Mouse (Mus musculus) MEL (cell line): ENCODE results near the gene Pdcd6ip. TPM values are rescaled to one million over a fixed set of nuclear protein-coding genes. Genes with fewer than 3 reads are reported as not detected.
A peak's percentile ranks its signal among the peaks of the same experiment; 100 is the strongest.
"Not testable (repeated sequence)": the region's sequence is repeated elsewhere in the genome, so short reads cannot be mapped to it uniquely, and the experiment has no call there.

Experiments
- DNase-seq: peaks from one replicate; pipeline ENCODE4 v3.0.0; 2011; ENCODE audit warnings: low read depth, low spot score
- H3K27ac ChIP-seq: 2 replicates; pipeline ENCODE4 v1.5.1; 2012; ENCODE audit warnings: low read depth, mild to moderate bottlenecking, control low read depth, low read length, moderate library complexity; ENCODE audit not compliant: control insufficient read depth
- H3K27me3 ChIP-seq, 2 experiments: fragments of 150-350 bp in 1 of 2; sonication (generic) in 1 of 2; 2 replicates each; pipeline ENCODE4 v1.6.1; 2012; ENCODE audit warnings: low read length in 2 of 2, mild to moderate bottlenecking in 2 of 2, improper control_type of control experiment in 1 of 2, moderate library complexity in 1 of 2; ENCODE audit not compliant: insufficient read depth in 2 of 2, control insufficient read depth in 1 of 2
- H3K36me3 ChIP-seq, 2 experiments: 2 replicates each; pipeline ENCODE4 v1.6.1; 2012 to 2014; ENCODE audit warnings: low read length in 2 of 2, improper control_type of control experiment in 1 of 2, inconsistent platforms in 1 of 2, mild to moderate bottlenecking in 1 of 2; ENCODE audit not compliant: insufficient read depth in 2 of 2, control insufficient read depth in 1 of 2
- H3K4me1 ChIP-seq, 2 experiments: fragments of 150-350 bp in 1 of 2; sonication (generic) in 1 of 2; 2 replicates each; pipeline ENCODE4 v1.6.1; 2012; ENCODE audit warnings: low read length in 2 of 2, improper control_type of control experiment in 1 of 2, mild to moderate bottlenecking in 1 of 2; ENCODE audit not compliant: insufficient read depth in 2 of 2, control insufficient read depth in 1 of 2
- H3K4me3 ChIP-seq, 2 experiments: fragments of 150-350 bp in 1 of 2; sonication (generic) in 1 of 2; 2 replicates each; pipeline ENCODE4 v1.5.1; 2012; ENCODE audit warnings: low read depth in 2 of 2, low read length in 2 of 2, mild to moderate bottlenecking in 2 of 2, moderate library complexity in 2 of 2, control low read depth in 1 of 2, improper control_type of control experiment in 1 of 2; ENCODE audit not compliant: control insufficient read depth in 1 of 2, insufficient read depth in 1 of 2
- H3K79me2 ChIP-seq: 2 replicates; pipeline ENCODE4 v1.6.1; 2012; ENCODE audit warnings: mild to moderate bottlenecking, low read length, moderate library complexity; ENCODE audit not compliant: control insufficient read depth, poor library complexity, insufficient read depth
- H3K9ac ChIP-seq: 2 replicates; pipeline ENCODE4 v1.6.1; 2012; ENCODE audit warnings: low read depth, mild to moderate bottlenecking, control low read depth, low read length, moderate library complexity; ENCODE audit not compliant: control insufficient read depth, poor library complexity, severe bottlenecking
- H3K9me3 ChIP-seq: fragments of 150-350 bp; sonication (generic); replicated peaks from 2 replicates; pipeline ENCODE4 v1.6.1; 2012; ENCODE audit warnings: mild to moderate bottlenecking, low read length, improper control_type of control experiment, moderate library complexity; ENCODE audit not compliant: insufficient read depth
- CHD2 ChIP-seq: IDR thresholded peaks from 2 replicates; pipeline ENCODE4 v1.6.1; 2011; ENCODE audit warnings: low read length, improper control_type of control experiment
- CTCF ChIP-seq, 3 experiments: IDR thresholded peaks in 2 of 3; conservative IDR thresholded peaks in 1 of 3; 2 replicates each; pipeline ENCODE4 v1.5.1; 2011 to 2012; ENCODE audit warnings: low read length in 3 of 3, low read depth in 2 of 3, mild to moderate bottlenecking in 2 of 3, improper control_type of control experiment in 1 of 3, inconsistent platforms in 1 of 3, mixed read lengths in 1 of 3, moderate library complexity in 1 of 3; ENCODE audit not compliant: control insufficient read depth in 1 of 3, insufficient read depth in 1 of 3, poor library complexity in 1 of 3, severe bottlenecking in 1 of 3
- GABPA ChIP-seq: IDR thresholded peaks from 2 replicates; pipeline ENCODE4 v1.6.1; 2012; ENCODE audit warnings: low read depth, mild to moderate bottlenecking, inconsistent platforms, low read length, improper control_type of control experiment, moderate library complexity
- MAFK ChIP-seq: IDR thresholded peaks from 2 replicates; pipeline ENCODE4 v1.6.1; 2011; ENCODE audit warnings: low read depth, mild to moderate bottlenecking, low read length, improper control_type of control experiment, borderline replicate concordance
- MXI1 ChIP-seq: IDR thresholded peaks from 2 replicates; pipeline ENCODE4 v1.6.1; 2011; ENCODE audit warnings: mild to moderate bottlenecking, low read depth, low read length, improper control_type of control experiment
- NELFE ChIP-seq: IDR thresholded peaks from 2 replicates; pipeline ENCODE4 v1.6.1; 2011; ENCODE audit warnings: low read depth, low read length, improper control_type of control experiment
- RAD21 ChIP-seq: IDR thresholded peaks from 2 replicates; pipeline ENCODE4 v1.6.1; 2011; ENCODE audit warnings: mild to moderate bottlenecking, low read depth, low read length, improper control_type of control experiment
- SMC3 ChIP-seq: IDR thresholded peaks from 2 replicates; pipeline ENCODE4 v1.6.1; 2011; ENCODE audit warnings: low read depth, low read length, improper control_type of control experiment
- TBP ChIP-seq: IDR thresholded peaks from 2 replicates; pipeline ENCODE4 v1.8.0; 2011; ENCODE audit warnings: low read depth, low read length, improper control_type of control experiment
- ZC3H11A ChIP-seq: IDR thresholded peaks from 2 replicates; pipeline ENCODE4 v1.6.1; 2012; ENCODE audit warnings: low read depth, mild to moderate bottlenecking, inconsistent platforms, low read length, improper control_type of control experiment
- ZNF384 ChIP-seq: IDR thresholded peaks from 2 replicates; pipeline ENCODE4 v1.6.1; 2012; ENCODE audit warnings: low read depth, mild to moderate bottlenecking, inconsistent platforms, low read length, improper control_type of control experiment
- polyA plus RNA-seq, 2 experiments: library from polyadenylated mRNA; stranded (reverse) in 1 of 2; unstranded in 1 of 2; fragments of >175 nt in 1 of 2; fragments of >200 nt in 1 of 2; gene quantifications; 2 replicates each; pipeline versions ENCODE4 v1.2.1 to v1.2.4; 2012; ENCODE audit warnings: low replicate concordance in 2 of 2, low read depth in 1 of 2; ENCODE audit not compliant: insufficient read length in 2 of 2, insufficient read depth in 1 of 2, missing spikeins in 1 of 2
- total RNA-seq: library from RNA; depleted of rRNA; stranded (reverse); fragments of 300-350 nt; gene quantifications from 2 replicates; pipeline ENCODE4 v1.2.3, GENCODE M21; 2012

The Pdcd6ip gene
- total and polyA plus RNA-seq, 3 experiments, result 21.1 to 71.2 (median 60.1) TPM

DNA sequence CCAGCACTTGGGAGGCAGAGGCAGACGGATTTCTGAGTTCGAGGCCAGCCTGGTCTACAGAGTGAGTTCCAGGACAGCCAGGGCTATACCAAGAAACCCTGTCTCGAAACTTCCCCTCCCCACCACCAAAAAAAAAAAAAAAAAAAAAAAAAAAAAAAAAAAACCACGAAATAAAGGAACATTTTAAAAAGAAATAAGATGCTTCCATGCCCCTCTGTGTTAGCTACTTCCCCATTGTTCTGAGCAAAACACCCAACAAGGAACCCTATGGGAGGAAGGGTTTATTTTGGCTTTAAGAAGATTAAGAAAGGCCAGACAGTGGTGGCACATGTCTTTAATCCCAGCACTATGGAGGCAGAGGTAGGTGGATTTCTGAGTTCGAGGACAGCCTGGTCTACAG lies 17.6 kb upstream of the Pdcd6ip start:
- H3K9me3 ChIP-seq, H3K4me3 ChIP-seq, H3K9ac ChIP-seq, H3K27ac ChIP-seq, H3K4me1 ChIP-seq, H3K79me2 ChIP-seq, H3K36me3 ChIP-seq, H3K27me3 ChIP-seq: not testable (repeated sequence)
- TF ChIP-seq ZNF384, result peak; percentile 54
- peak; percentile 30 for DNase-seq

DNA sequence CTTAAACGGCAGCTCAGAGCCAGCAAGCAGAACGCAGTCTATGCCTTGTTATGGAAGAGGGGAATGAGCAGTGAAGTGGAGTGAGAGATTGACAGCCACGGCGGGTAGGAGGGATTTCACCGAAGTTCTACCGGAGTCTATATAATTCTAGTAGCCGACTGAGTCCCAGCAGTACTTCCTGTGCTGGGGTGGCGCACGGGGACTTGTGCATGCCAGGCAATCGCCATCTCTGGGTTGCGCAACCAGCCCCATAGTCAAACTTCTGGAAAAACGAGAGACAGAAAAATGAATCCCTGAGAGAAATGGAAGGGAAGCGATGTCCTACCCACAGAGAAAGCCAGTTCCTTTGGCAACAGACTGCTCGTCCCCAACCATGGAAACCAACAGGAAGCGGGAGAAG lies 16.6 kb upstream of the Pdcd6ip start:
- no peak for DNase-seq
- H3K4me1 ChIP-seq, result 0 out of 4 replicates have a peak, but pooled peaks cover 0 to 3% of the 10 kb centered on the region in 2 experiments
- no peak overlapping the region for H3K4me3 ChIP-seq
- H3K79me2 ChIP-seq, result no peaks in the 10 kb centered on the region
- H3K27ac ChIP-seq, result no peak overlapping the region
- H3K9ac ChIP-seq, result no peak overlapping the region
- no peak for TF ChIP-seq CHD2
- no peak for TF ChIP-seq GABPA
- H3K36me3 ChIP-seq, result no peaks in the 10 kb centered on the region
- no peaks in the 10 kb centered on the region for H3K9me3 ChIP-seq
- no peaks in the 10 kb centered on the region; a peak in 1 of 4 replicates for H3K27me3 ChIP-seq

DNA sequence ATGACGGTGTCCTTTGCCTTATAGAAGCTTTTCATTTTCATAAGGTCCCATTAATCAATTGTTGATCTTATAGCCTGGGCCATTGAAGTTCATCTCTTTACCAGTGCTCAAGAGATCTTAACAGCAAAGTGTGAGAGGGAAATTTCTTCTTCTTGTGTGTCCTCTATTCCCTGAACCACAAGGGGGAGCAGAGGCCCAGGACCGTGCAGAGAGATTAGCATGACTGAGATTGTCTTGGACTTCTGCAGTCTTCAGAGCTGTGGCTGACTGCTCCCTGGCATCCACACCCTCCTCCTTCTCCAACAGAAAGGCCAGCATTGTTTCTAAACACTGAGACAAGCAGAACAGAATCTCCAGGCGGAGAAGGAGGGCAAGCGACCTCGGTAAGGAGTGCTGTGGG lies 11.0 kb upstream of the Pdcd6ip start:
- DNase-seq, result peak; percentile 50
- Histone ChIP-seq H3K27ac (no peak overlapping the region), H3K9ac (no peak overlapping the region), H3K79me2 (no peaks in the 10 kb centered on the region), H3K36me3 (peaks cover 0 to 8% of the 10 kb centered on the region in 2 experiments; a peak in 2 of 4 replicates), H3K27me3 (no peaks in the 10 kb centered on the region; a peak in 1 of 4 replicates), H3K4me3 (no peak overlapping the region), H3K9me3 (no peaks in the 10 kb centered on the region), H3K4me1 (peaks cover 10 to 11% of the 10 kb centered on the region in 2 experiments; a peak in 2 of 4 replicates)
- TF ChIP-seq RAD21, result peak; percentile 56
- peak; percentile 81 for TF ChIP-seq SMC3
- TF ChIP-seq MAFK, result no peak
- peak; percentile 46 to 71 (median 50) for TF ChIP-seq CTCF (IDR thresholded peaks at IDR 0.05 in 2 of 3, conservative IDR thresholded peaks at IDR 0.05 in 1 of 3; ENCODE audit: control insufficient read depth in 1 of 3, insufficient read depth in 1 of 3, low read depth in 2 of 3, low read length in 3 of 3, poor library complexity in 1 of 3, severe bottlenecking in 1 of 3)
- TF ChIP-seq NELFE, result no peak
- TF ChIP-seq ZC3H11A, result peak; percentile 26; the same call in 1 of the 2 replicates
- TF ChIP-seq GABPA, result no peak

DNA sequence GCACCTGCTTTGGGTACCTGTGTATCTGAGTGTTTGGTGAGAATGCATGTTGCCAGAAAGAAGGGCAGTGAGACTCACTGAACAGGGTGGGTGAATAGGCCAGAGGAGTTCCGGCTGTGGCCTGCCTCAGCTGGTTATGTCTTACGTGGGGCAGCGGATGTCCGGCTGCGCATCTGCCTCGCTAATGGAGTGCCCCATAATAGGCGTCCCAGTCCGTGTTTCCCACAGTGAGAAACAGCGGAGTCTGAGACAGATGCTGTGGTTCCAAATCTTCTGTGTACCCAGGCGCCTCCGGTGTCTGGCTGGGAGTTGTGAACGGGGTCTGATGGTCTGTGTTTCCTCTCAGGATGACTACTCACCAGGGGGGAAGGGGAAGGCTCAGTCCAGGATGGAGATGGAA lies 2.8 kb upstream of the Pdcd6ip start:
- Histone ChIP-seq H3K79me2 (peaks cover 22% of the 10 kb centered on the region), H3K27me3 (no peaks in the 10 kb centered on the region), H3K4me1 (peaks cover 23 to 25% of the 10 kb centered on the region in 2 experiments), H3K4me3 (no peak overlapping the region), H3K27ac (no peak overlapping the region), H3K9me3 (no peaks in the 10 kb centered on the region), H3K36me3 (peaks cover 0 to 21% of the 10 kb centered on the region in 2 experiments; a peak in 2 of 4 replicates), H3K9ac (no peak overlapping the region)
- no peak for TF ChIP-seq MXI1
- TF ChIP-seq TBP, result no peak
- no peak for DNase-seq
